Mouse (Mus musculus): ENCODE measurements around the gene Uqcrfs1.

- TF ChIP-seq EP300 (IDR thresholded peaks at IDR 0.05; ENCODE audit: low read depth): no peak
- peak; percentile 68 for TF ChIP-seq CTCF (IDR thresholded peaks at IDR 0.05; ENCODE audit: low read depth)
These were observed 21.6 kb upstream of the Uqcrfs1 start for GRCm38 (mm10) chr13:30566767-30567166.
